Mouse (Mus musculus) naive thymus-derived CD4-positive, alpha-beta T cell, adult 2 months (primary cell): ENCODE results near the gene Zcchc14.

Source experiments
- DNase-seq: peaks from one replicate; pipeline ENCODE4 v3.0.0-alpha.2; 2011; ENCODE audit warnings: low read depth

The Zcchc14 gene

GRCm38 (mm10) chr8:121665329-121665728, 12.6 kb upstream of the Zcchc14 start:
- no peak for DNase-seq

DNA sequence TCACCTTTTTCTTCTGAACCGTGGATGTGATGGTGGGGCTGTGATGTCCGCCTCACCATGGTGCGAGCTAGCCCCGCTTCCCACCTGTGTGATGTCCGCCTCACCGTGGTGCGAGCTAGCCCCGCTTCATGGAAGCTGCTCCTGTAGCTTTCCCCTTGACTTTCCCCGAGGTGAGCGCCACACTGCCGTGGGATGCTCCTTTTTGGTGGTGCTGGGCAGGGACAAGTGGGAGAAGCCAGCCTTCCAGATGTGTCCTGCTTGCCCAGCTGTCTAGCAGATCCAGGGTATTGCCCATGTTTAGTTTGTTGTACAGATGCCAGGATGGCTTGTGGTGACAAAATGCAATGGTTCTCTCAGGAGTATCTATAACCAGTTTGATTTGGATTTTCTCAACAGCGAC, 10.4 kb upstream of the Zcchc14 start:
- no peak for DNase-seq

DNA sequence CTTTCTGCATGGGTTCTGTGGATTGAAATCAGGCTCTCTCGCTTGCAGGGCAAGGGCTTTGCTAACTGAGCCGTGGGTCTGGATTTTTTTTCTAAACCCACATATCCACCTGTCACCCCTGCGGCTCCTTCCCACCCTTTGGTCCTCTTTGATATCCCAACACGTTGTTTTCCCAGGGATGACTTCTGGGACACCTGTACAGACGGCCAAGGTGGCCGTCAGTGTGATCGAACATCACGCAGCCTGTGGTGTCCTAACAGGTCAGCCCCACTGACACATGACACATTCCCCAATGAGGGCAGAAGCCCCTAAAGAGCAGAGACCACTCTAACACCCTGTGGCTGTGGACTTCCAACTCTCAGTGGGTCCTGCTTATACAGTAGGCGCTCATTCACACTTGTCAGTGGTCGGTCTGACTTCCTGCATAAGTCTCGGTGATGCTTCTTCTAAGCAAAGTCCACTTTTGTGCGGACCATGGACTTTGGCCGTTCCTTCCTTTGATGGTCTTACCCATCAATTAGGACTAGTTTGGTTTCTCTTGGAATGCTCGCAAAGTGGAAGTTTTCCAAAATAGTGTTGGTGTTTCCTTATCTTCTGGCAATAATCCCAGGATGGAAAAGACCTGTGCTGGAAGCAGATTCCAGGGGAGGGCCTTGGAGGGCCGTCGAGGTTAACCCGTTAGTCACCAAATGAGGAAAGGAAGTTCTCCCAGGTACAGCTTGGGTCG, 9.1 kb upstream of the Zcchc14 start:
- DNase-seq: no peak

GRCm38 (mm10) chr8:121660602-121661001, 7.9 kb upstream of the Zcchc14 start:
- no peak for DNase-seq

DNA sequence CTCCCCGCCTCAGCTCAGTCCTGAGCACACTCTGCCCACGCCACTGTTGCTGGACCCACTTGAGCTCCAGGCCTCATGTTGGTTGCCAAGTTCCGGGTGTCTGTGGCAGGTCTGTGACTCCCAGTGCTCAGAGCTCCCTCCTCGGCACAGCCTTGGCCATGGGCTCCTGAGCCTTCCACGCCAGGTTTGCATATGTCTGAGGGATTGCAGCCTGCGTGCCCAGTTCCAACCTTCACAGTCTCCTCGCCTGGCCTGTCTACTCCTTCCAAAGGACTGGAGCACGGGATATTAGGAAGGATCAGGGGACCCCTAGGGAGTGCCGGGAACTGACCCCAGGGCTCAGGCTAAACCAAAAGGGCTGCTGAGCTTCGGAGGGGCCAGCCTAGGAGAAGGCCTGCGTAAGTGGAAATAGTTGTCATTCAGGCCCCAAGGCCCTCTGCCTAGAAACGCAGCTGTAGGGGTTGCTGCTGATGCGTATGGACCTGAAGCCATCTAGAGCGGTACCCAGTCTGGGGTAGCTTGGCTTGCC, 2.3 kb upstream of the Zcchc14 start:
- DNase-seq: no peak

GRCm38 (mm10) chr8:121654131-121654530, 1.4 kb upstream of the Zcchc14 start:
- no peak for DNase-seq

DNA sequence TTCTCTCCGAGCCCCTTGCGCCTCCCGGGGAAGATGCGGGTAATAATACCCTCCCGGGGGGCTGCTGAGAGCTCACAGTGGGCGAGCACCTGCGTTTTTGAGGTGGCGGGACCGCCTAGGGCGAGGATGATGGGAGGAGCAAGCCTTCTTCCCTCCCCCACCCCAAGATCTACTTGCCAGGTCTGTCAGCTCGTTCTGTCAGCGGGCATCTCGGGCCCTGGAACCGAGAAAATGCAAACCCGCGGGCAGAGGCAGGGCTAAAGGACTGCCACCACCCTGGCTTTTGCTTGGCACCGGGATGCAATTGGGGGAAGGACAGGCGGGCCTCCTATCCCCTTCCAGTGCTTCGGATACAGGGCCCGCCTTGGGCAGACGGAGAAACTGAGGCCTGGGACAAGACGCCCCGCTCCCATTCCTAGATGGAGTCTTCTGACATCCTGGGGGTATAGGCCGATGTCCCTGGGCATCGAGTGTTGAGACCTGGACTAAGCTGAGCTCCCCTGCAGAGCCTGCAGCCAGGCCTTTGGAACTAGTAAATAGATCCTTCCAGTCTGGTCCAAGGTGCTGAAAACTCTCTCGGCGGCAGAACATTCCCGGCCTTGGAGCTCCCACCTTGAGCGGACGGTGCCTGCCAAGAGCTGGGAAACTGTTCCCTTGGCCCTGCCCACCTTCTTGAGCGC, 779 bp upstream of the Zcchc14 start:
- no peak for DNase-seq

GRCm38 (mm10) chr8:121651874-121652361, 783 bp downstream of the Zcchc14 start:
- no peak for DNase-seq

DNA sequence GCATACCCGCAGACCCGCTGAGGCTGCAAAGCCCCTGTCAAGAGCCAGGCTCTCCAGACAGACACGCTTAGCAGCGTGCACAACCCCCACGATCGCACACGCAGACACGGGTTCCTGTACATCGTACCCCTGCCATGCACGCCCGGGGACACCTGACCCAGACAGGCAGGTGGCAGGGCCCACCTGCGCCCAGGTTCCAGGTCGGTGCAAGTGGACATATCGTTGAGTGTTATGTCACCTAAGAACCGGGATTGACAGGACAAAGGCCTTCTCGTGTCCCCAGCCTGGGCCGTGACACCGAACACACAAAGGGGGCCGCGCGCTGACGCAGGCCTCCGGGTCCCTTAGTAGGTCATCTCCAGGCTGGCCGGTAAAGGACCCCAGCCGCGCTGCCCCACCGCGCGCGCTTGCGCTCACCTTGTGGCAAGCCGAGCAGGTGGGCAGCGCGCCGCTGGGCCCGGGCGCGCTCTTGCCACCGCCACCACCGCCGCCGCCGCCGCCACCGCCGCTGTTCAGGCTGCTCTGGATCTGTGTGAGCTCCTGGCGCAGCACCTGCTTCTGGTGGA, 1.3 kb downstream of the Zcchc14 start:
- DNase-seq: no peak

DNA sequence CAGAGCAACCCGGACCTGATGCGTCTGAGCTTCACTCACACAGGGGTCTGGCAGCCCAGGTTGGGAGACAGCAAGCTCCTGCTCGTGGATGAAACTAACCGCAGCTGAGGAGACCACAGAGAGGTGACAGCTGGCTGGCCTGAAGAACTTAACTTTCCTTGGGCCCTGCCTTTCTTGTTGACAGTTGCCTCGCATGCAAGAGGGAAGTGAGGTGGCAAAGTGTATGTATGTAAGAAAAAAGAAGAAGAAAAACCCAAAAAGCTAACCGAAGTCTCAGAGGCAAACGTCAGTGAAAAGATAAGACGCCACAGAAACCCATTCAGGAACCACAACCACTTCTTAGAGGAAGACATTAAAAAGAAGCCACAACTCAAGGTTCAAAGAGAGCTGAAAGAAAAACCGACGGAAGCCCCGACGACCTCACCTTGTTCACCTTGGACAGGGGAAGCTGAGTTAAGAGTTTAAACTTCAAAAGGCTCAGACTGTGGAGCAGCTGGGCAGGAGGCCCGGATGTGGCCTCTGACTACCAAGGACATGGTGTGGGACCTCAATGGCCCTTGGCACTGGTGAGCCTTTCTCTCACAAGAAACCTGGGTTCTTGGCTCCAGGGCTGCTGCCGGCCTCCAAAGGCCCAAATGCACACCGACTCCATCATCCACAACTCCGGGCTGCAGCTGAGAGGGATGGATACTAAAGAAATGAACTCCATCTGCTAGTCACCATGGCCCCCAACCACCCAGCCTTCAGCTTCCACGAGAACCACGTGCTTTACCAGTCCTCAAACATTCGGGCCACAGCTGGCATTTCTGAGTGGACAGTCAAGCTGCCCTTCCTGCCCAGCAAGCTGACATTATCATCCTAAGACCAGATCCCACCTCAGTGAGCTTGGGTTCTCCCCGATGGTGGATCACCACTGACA, 2.1 kb downstream of the Zcchc14 start:
- DNase-seq: peak; percentile 11

DNA sequence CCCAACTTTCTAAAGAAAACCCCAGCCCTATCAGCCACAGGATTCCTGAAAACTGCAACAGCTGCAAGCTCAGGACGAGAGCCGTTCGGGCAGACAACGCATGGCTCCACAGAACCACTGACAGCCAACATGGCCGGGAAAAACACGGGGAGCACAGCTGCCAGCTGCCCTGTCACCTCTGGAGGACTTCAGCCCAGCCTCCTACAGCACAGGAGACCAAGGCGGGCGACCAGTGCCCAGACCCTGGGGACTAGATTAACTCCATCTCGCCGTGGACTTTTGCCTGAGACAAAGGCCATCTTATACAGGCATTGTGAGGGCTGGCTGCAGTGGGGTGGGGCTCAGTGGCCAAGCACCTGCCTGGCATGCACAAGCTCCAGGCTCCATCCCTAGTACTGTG, 2.8 kb downstream of the Zcchc14 start:
- no peak for DNase-seq

- no peak for DNase-seq
Measured at GRCm38 (mm10) chr8:121649423-121649822, 3.3 kb downstream of the Zcchc14 start.

- DNase-seq: no peak
Measured at GRCm38 (mm10) chr8:121648451-121648850, 4.2 kb downstream of the Zcchc14 start.

GRCm38 (mm10) chr8:121647511-121648215, 5.0 kb downstream of the Zcchc14 start:
- DNase-seq: no peak

DNA sequence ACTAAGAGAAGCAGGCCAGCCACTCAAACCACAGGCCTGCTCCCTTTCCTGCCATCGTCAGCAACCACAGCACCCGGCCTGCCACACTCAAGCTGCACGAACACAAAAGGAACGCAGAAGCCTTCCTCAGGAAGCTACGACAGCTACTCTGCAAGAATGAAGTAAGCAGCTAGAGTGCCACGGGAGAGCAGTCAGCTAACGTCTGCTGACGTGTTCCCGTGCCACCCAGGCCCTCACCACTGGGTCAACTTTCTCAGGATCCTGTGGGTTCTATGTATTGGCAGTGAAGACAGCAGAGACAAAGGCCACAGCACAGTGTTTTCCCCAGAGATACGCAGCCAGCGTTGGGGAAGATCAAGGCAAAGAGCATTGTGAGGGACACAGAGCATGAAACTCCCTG, 9.3 kb downstream of the Zcchc14 start:
- DNase-seq: no peak

- DNase-seq: no peak
Measured at GRCm38 (mm10) chr8:121642804-121643203, 9.9 kb downstream of the Zcchc14 start.

DNA sequence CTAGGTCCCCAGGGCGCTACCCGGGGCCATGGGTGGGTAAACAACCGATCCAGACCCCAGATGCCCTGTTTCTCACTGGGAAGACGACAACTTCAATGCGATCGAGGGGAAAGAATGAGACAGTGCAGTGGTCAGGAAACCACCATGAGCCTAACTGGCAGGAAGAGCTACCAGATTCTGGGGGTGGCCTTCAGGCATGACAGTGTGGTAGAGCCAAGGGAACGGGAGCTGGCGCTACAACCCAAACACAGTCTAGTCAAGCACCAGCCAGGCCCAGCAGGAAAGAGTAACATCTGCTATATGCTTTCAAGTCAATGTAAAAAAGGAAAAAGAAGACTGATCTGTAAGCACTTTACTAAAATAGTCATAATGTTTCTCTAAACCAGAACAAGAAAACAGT, 16.5 kb downstream of the Zcchc14 start:
- DNase-seq: no peak

- DNase-seq: no peak
Measured at GRCm38 (mm10) chr8:121635534-121635933, 17.2 kb downstream of the Zcchc14 start.

GRCm38 (mm10) chr8:121632401-121632800, 20.3 kb downstream of the Zcchc14 start:
- DNase-seq: no peak

DNA sequence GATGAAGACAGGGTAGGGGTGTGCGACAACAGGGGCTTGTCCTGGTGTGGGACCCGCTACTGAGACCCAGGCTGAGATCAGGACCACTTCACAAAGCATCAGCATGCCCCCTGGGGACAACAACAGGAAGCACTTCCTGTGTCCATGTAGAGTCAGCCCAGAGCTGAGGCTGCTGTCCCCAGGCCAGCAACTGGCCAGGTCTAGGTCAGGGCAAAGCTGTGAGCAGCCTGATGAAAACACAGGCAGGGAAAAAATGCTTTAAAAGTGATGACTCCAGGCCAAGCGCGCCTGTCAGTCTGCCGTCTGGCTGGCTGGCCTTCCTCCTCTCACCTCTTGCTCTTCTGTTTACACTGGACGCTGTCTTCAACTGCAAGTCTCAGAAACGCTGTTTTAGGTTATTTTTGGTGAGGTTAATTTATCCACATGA, 21.0 kb downstream of the Zcchc14 start:
- no peak for DNase-seq

GRCm38 (mm10) chr8:121628681-121629080, 24.0 kb downstream of the Zcchc14 start:
- no peak for DNase-seq
